19 mouse cellular contexts compared by ENCODE assay signal in the genomic region with DNA sequence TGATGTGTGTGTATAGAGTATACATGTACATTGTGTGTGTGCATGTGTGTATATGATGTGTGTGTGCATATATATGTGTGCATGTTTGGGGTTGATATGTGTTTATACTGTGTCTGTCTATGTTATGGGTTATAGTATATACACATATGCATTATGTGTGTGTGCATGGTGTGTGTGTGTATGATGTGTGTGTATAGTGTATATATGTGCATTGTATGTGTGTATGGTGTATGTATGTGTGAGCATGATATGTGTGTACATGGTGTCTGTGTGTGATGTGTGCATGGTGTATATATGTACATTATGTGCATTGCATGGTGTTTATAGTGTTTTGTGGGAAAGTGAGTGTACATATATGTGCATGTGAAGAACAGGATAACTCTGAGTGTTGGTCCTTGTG.
DNase-seq lines count a peak whose midpoint lies in the region; ATAC-seq lines count a peak whose summit lies in the region.
"Had no signal": no experiment of that assay in that cellular context is flagged by ENCODE, and none has a peak within 500 bp of the region (broad histone marks: within the 10 kb centered on the region; RNA-seq: fewer than 3 reads in every experiment).

No protein-coding gene starts in this region.

- peak; percentile 17; the same call in 1 of the 2 replicates for ATAC-seq in midbrain, embryonic 14.5 days (ENCODE audit: low FRiP score, low TSS enrichment)
- ATAC-seq in midbrain, embryonic 15.5 days (replicated peaks), result no peak
- ATAC-seq in embryonic facial prominence, embryonic 12.5 days (ENCODE audit: insufficient number of reproducible peaks, insufficient read depth, low FRiP score, low TSS enrichment), result peak; percentile 60; the same call in 1 of the 2 replicates
- ATAC-seq in megakaryocyte, adult 5-6 weeks (ENCODE audit: poor library complexity, severe bottlenecking), result no peak
- ATAC-seq: activated CD4-positive, CD25-positive, alpha-beta regulatory T cell, adult 4 months; forebrain, embryonic 13.5 days; forebrain, embryonic 16.5 days; Patski had no signal

- H3K4me2 ChIP-seq in midbrain, embryonic 14.5 days (ENCODE audit: low read length), result no peak overlapping the region
- H3K4me2 ChIP-seq in midbrain, embryonic 15.5 days, result no peak overlapping the region
- no peak overlapping the region for H3K4me2 ChIP-seq in embryonic facial prominence, embryonic 12.5 days (replicated peaks)
- H3K4me2 ChIP-seq: forebrain, embryonic 13.5 days had no signal

- no peak overlapping the region for H3K27ac ChIP-seq in midbrain, embryonic 14.5 days (replicated peaks; ENCODE audit: low read depth, low read length)
- H3K27ac ChIP-seq in midbrain, embryonic 15.5 days, result no peak overlapping the region
- H3K27ac ChIP-seq in embryonic facial prominence, embryonic 12.5 days, result no peak overlapping the region
- H3K27ac ChIP-seq: forebrain, embryonic 13.5 days had no signal

- no peaks in the 10 kb centered on the region for H3K27me3 ChIP-seq in midbrain, embryonic 14.5 days (ENCODE audit: control insufficient read depth, insufficient read depth, low read length)
- no peaks in the 10 kb centered on the region for H3K27me3 ChIP-seq in midbrain, embryonic 15.5 days (replicated peaks)
- H3K27me3 ChIP-seq in embryonic facial prominence, embryonic 12.5 days, result no peaks in the 10 kb centered on the region
- H3K27me3 ChIP-seq: forebrain, embryonic 13.5 days; Patski had no signal

- intact Hi-C loops in gastrocnemius, postnatal 14 days (cut with DNase I; ENCODE audit: low total_unique reads), result no loop called here

- DNase-seq in heart, adult 11 months, result peak; percentile 15
- no peak for DNase-seq in heart, adult 18-20 months
- DNase-seq in midbrain, embryonic 14.5 days, result no peak
- DNase-seq in gastrocnemius, postnatal 14 days, result no peak
- DNase-seq: adrenal gland, adult 8-10 months; adrenal gland, postnatal 14 days; adrenal gland, postnatal 36 days; cerebellum, adult 11-12 months; cerebellum, adult 2 months; cerebellum, adult 9-10 months; cerebellum, postnatal 10 days; cerebellum, postnatal 25 days had no signal

- H3K4me3 ChIP-seq in midbrain, embryonic 14.5 days (replicated peaks; ENCODE audit: low read depth, low read length), result no peak overlapping the region
- H3K4me3 ChIP-seq in midbrain, embryonic 15.5 days, result no peak overlapping the region
- no peak overlapping the region for H3K4me3 ChIP-seq in embryonic facial prominence, embryonic 12.5 days
- H3K4me3 ChIP-seq: forebrain, embryonic 13.5 days had no signal

- no peaks in the 10 kb centered on the region for H3K9me3 ChIP-seq in midbrain, embryonic 14.5 days (ENCODE audit: control insufficient read depth, low read length)
- H3K9me3 ChIP-seq in midbrain, embryonic 15.5 days, result no peaks in the 10 kb centered on the region
- no peaks in the 10 kb centered on the region for H3K9me3 ChIP-seq in embryonic facial prominence, embryonic 12.5 days
- H3K9me3 ChIP-seq: forebrain, embryonic 13.5 days had no signal

- H3K4me1 ChIP-seq in midbrain, embryonic 14.5 days (ENCODE audit: control insufficient read depth, insufficient read depth, low read length), result no peaks in the 10 kb centered on the region
- no peaks in the 10 kb centered on the region for H3K4me1 ChIP-seq in midbrain, embryonic 15.5 days
- no peaks in the 10 kb centered on the region for H3K4me1 ChIP-seq in embryonic facial prominence, embryonic 12.5 days
- H3K4me1 ChIP-seq: forebrain, embryonic 13.5 days had no signal

- H3K36me3 ChIP-seq in midbrain, embryonic 14.5 days (ENCODE audit: control insufficient read depth, insufficient read depth, low read length), result no peaks in the 10 kb centered on the region
- H3K36me3 ChIP-seq in midbrain, embryonic 15.5 days (replicated peaks), result no peaks in the 10 kb centered on the region
- H3K36me3 ChIP-seq in embryonic facial prominence, embryonic 12.5 days, result no peaks in the 10 kb centered on the region

- H3K9ac ChIP-seq in midbrain, embryonic 14.5 days (replicated peaks; ENCODE audit: low read length), result no peak overlapping the region
- H3K9ac ChIP-seq in midbrain, embryonic 15.5 days, result no peak overlapping the region
- no peak overlapping the region for H3K9ac ChIP-seq in embryonic facial prominence, embryonic 12.5 days
- H3K9ac ChIP-seq: forebrain, embryonic 13.5 days had no signal

Comparison
In these comparisons a context has a peak if more than half of its experiments do, and no peak if none do; other contexts are left out.
1. ATAC-seq: peak in midbrain, embryonic 14.5 days (single experiment) and embryonic facial prominence, embryonic 12.5 days (single experiment); none in midbrain, embryonic 15.5 days (single experiment) and megakaryocyte, adult 5-6 weeks (single experiment).